Mouse (Mus musculus) stomach, postnatal 0 days (tissue): Measurements from ENCODE around the gene Btaf1. TPM values are rescaled to one million over a fixed set of nuclear protein-coding genes. Genes with fewer than 3 reads are reported as not detected.

Experiments
- ATAC-seq: fragments of 200-750 bp; cut with Nextera tagmentation; 2 replicates; pipeline ENCODE4 v1.8.0; 2017; ENCODE audit not compliant: low FRiP score, low TSS enrichment
- DNase-seq: peaks from one replicate; pipeline ENCODE4 v3.0.0-alpha.2; 2016; ENCODE audit warnings: low spot score
- H3K27ac ChIP-seq: fragments of 300-500 bp; sonication (generic); replicated peaks from 2 replicates; pipeline ENCODE4 v1.5.1; 2014; ENCODE audit warnings: mild to moderate bottlenecking, control low read depth
- H3K27me3 ChIP-seq: fragments of 300-500 bp; sonication (generic); 2 replicates; pipeline ENCODE4 v1.6.1; 2014; ENCODE audit warnings: low read length; ENCODE audit not compliant: control insufficient read depth, insufficient read depth
- H3K36me3 ChIP-seq: fragments of 300-500 bp; sonication (generic); 2 replicates; pipeline ENCODE4 v1.6.1; 2014; ENCODE audit warnings: low read length, mixed read lengths; ENCODE audit not compliant: control insufficient read depth, insufficient read depth
- H3K4me1 ChIP-seq: fragments of 300-500 bp; sonication (generic); replicated peaks from 2 replicates; pipeline ENCODE4 v1.6.1; 2014; ENCODE audit warnings: antibody characterized with exemption; ENCODE audit not compliant: control insufficient read depth, insufficient read depth
- H3K4me2 ChIP-seq: fragments of 300-500 bp; sonication (generic); replicated peaks from 2 replicates; pipeline ENCODE4 v1.6.1; 2014; ENCODE audit warnings: low read depth, mild to moderate bottlenecking, control low read depth, moderate library complexity
- H3K4me3 ChIP-seq: fragments of 300-500 bp; sonication (generic); 2 replicates; pipeline ENCODE4 v1.5.1; 2014; ENCODE audit warnings: low read depth, low read length, control low read depth
- H3K9ac ChIP-seq: fragments of 300-500 bp; sonication (generic); 2 replicates; pipeline ENCODE4 v1.6.1; 2014; ENCODE audit warnings: mild to moderate bottlenecking, low read length, control low read depth, mixed read lengths
- H3K9me3 ChIP-seq: fragments of 300-500 bp; sonication (generic); 2 replicates; pipeline ENCODE4 v1.6.1; 2016; ENCODE audit warnings: low read length; ENCODE audit not compliant: control insufficient read depth
- CTCF ChIP-seq: IDR thresholded peaks from 2 replicates; pipeline ENCODE4 v1.5.1; 2016; ENCODE audit warnings: antibody characterized with exemption, low read depth, mild to moderate bottlenecking, moderate library complexity
- EP300 ChIP-seq: optimal IDR thresholded peaks from 2 replicates; pipeline ENCODE3; 2016; ENCODE audit warnings: antibody characterized with exemption
- WGBS: fragments of 180-500 bp; shearing (Covaris S2); extraction: QIAGEN DNeasy Blood & Tissue Kit; methylation state at CpG from one replicate; pipeline ENCODE4 v1.1.7; 2014; 5-methylcytosine and 5-hydroxymethylcytosine counted together
- polyA plus RNA-seq: library from polyadenylated mRNA; unstranded; fragments of >200 nt; fragmentation: Nextera tagmentation; extraction: Ambion mirVana; gene quantifications from 2 replicates; pipeline ENCODE4 v1.2.1, GENCODE M21; 2015

Btaf1 gene
- polyA plus RNA-seq, 1 experiment from 2014 or later = 2.8 TPM

DNA sequence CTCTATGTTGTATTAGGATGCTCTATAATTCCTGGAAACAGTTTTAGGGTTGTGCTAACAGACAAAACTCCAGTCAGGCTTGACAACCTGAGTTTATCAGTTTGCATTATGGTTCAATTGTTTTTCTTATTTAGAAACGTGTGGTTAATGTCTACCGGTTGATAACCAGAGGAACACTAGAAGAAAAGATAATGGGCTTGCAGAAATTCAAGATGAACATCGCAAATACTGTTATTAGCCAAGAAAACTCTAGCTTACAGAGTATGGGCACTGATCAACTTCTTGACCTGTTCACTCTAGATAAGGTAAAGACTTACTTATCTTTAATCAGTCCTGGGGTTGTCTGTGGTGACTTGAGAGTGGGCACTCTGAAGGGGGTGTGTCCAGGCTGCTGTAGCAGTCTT, 84.0 kb downstream of the Btaf1 start:
- H3K9me3 ChIP-seq = no peaks in the 10 kb centered on the region
- H3K9ac ChIP-seq = no peak overlapping the region
- no peaks in the 10 kb centered on the region for H3K27me3 ChIP-seq
- no peak overlapping the region for H3K27ac ChIP-seq
- no peak overlapping the region for H3K4me2 ChIP-seq
- ATAC-seq = no peak
- TF ChIP-seq EP300 (no peak), CTCF (no peak)
- H3K36me3 ChIP-seq = peaks cover 43% of the 10 kb centered on the region
- H3K4me3 ChIP-seq = no peak overlapping the region
- WGBS = 82% methylated on average over 3 of the region's 3 CpGs
- H3K4me1 ChIP-seq = no peaks in the 10 kb centered on the region
- DNase-seq = no peak

DNA sequence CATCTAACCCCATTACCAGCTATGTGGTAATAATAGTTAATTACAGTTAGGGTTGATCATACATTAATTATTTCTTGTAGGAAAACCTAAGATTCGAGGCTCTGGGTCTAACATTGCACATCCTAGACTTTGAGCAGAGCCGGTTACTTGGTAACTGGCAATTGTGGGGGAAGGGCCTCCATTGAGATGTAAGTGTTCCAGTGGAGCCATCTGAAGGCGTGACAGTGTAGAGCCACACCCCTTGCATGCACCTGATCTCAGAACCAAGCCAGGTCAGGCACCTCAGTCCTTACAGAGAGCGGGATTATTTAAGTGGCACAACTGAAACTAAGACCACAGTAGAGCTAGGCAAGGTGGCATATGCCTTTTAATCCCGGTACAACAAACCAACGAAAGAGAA, 87.6 kb downstream of the Btaf1 start:
- no peaks in the 10 kb centered on the region for H3K9me3 ChIP-seq
- DNase-seq = no peak
- H3K9ac ChIP-seq = no peak overlapping the region
- peaks cover 29% of the 10 kb centered on the region for H3K36me3 ChIP-seq
- no peak overlapping the region for H3K4me3 ChIP-seq
- TF ChIP-seq EP300 (no peak), CTCF (no peak)
- ATAC-seq = no peak
- 93% methylated on average over 6 of the region's 6 CpGs for WGBS
- no peaks in the 10 kb centered on the region for H3K27me3 ChIP-seq
- H3K4me1 ChIP-seq = peaks cover 3% of the 10 kb centered on the region; the same call in 1 of the 2 replicates
- no peak overlapping the region for H3K27ac ChIP-seq
- H3K4me2 ChIP-seq = no peak overlapping the region

DNA sequence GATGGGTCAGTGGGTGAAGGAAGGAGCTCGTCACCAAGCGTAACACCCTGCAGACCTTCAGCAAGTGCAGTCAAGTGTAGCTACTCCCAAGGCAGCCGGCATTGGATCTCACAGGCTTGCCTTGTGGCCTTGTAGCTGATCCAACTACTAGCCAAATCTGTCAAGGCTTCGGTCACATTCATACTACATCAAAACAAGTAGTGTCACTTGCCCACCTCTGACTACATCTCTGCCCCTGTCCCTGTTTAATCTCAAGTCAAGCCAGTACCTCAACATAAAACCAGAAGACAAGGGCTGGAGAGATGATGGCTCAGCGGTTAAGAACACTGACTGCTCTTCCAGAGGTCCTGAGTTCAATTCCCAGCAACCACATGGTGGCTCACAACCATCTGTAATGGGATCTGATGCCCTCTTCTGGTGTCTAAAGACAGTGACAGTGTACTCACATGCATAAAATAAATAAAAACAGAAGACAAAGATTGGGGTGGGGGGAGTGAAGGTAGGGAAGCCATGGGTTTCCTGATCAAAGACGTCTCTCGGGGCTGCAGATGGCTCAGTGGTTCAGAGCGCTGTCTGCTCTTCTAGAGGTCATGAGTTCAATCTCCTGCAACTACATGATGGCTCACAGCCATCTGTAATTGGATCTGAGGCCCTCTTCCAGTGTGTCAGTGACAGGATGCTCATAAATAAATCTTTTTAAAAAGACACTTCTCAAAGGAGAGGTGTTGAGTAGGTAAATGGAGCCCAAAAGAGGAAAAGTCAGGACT, 88.5 kb downstream of the Btaf1 start:
- Histone ChIP-seq H3K4me1 (peaks cover 3% of the 10 kb centered on the region; the same call in 1 of the 2 replicates), H3K4me3 (no peak overlapping the region), H3K27ac (no peak overlapping the region), H3K9me3 (no peaks in the 10 kb centered on the region), H3K27me3 (no peaks in the 10 kb centered on the region), H3K4me2 (no peak overlapping the region), H3K36me3 (peaks cover 26% of the 10 kb centered on the region), H3K9ac (no peak overlapping the region)
- ATAC-seq (no peak), DNase-seq (no peak)
- 84% methylated on average over 8 of the region's 8 CpGs for WGBS
- TF ChIP-seq EP300 = no peak
- TF ChIP-seq CTCF = no peak

DNA sequence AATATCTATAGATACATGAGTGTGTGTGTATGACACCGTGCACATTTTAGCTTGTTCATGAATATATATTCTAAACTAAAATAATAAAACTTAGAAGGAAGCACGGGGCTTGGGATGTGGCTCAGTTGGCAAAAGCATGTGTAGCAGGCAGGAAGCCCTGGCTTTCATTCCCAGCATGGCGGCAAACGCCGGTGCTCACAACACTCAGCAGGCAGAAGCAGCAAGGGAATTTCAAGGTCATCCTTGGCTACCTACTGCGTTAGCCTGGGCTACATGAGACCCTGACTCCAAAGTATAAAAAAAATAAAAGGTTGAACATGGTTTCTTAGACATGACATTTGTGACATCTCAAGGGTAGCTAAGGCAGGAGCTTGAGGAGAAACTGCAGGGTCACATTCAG, 91.0 kb downstream of the Btaf1 start:
- no peak for TF ChIP-seq CTCF
- no peak for TF ChIP-seq EP300
- DNase-seq (no peak), ATAC-seq (no peak)
- Histone ChIP-seq H3K4me3 (no peak overlapping the region), H3K27ac (no peak overlapping the region), H3K4me2 (no peak overlapping the region), H3K9me3 (no peaks in the 10 kb centered on the region), H3K27me3 (no peaks in the 10 kb centered on the region), H3K9ac (no peak overlapping the region), H3K36me3 (peaks cover 10% of the 10 kb centered on the region), H3K4me1 (peaks cover 3% of the 10 kb centered on the region; the same call in 1 of the 2 replicates)
- 94% methylated on average over 6 of the region's 6 CpGs for WGBS

DNA sequence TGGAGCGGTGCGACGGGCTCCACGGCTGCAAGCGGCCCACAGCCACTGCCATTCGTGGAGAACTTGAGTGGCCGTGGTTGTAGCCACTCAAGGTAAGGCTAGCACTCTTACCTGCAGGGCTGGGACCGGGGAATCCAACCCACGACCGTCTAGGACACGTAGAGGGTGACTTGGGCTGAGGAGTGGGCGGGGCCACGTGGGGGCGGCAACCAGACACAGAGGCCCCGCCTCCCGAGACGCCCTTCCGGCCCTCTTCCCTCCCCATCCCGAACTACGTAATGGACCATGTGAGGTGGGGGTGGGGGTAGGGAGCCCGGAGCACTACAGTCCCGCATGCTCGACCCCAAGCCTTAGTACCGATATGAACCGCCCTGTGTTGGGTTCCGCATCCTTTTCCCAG, 92.5 kb downstream of the Btaf1 start:
- Histone ChIP-seq H3K4me2 (peak overlapping the region; percentile 58), H3K4me3 (peak overlapping the region; percentile 39), H3K9me3 (no peaks in the 10 kb centered on the region), H3K9ac (peak overlapping the region; percentile 18; the same call in 1 of the 2 replicates), H3K36me3 (peaks cover 6% of the 10 kb centered on the region), H3K4me1 (peaks cover 3% of the 10 kb centered on the region; the same call in 1 of the 2 replicates), H3K27me3 (no peaks in the 10 kb centered on the region), H3K27ac (no peak overlapping the region)
- 4% methylated on average over 26 of the region's 26 CpGs for WGBS
- peak; percentile 95 for ATAC-seq
- DNase-seq = peak; percentile 85
- TF ChIP-seq EP300 (no peak), CTCF (no peak)

DNA sequence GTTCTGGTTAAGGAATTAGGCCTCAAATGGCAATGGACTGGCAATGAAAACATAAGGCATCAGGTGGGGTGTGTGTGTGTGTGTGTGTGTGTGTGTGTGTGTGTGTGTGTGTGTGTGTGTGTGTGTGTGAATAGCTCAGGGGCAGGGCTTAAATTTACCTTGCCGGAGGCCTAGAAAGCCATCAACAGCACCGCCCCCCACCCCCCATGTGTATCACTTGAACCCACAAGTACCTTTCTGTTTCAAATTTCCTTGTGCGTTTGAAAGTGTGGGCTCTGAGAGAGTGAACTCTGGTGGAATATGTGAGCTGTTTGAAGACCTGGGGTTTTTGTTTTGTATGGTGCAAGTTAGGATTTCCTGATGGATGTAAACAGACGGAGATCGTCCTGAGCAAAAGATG, 93.1 kb downstream of the Btaf1 start:
- no peak overlapping the region for H3K27ac ChIP-seq
- no peaks in the 10 kb centered on the region for H3K27me3 ChIP-seq
- peak overlapping the region; percentile 39 for H3K4me3 ChIP-seq
- peak overlapping the region; percentile 58 for H3K4me2 ChIP-seq
- ATAC-seq = no peak
- TF ChIP-seq EP300 (no peak), CTCF (no peak)
- H3K36me3 ChIP-seq = peaks cover 2% of the 10 kb centered on the region; the same call in 1 of the 2 replicates
- no peaks in the 10 kb centered on the region for H3K9me3 ChIP-seq
- peaks cover 3% of the 10 kb centered on the region; the same call in 1 of the 2 replicates for H3K4me1 ChIP-seq
- WGBS = 45% methylated on average over 5 of the region's 5 CpGs
- 0 out of 2 replicates have a peak overlapping the region, but pooled peaks have one; percentile 18 for H3K9ac ChIP-seq
- DNase-seq = peak; percentile 26
